Mouse (Mus musculus) liver, embryonic 15.5 days (tissue): ENCODE measurements at regions not wholly inside any gene's neighbourhood (a gene's known extent, or its start where the extent isn't known, plus 50 kb on each side); places are given as distances from the start of the nearest gene placed in this dataset.

Experiments
- ATAC-seq: fragments of 200-750 bp; cut with Nextera tagmentation; 2 replicates; pipeline ENCODE4 v1.8.0; 2017; ENCODE audit warnings: moderate number of reproducible peaks, mild to moderate bottlenecking, moderate library complexity; ENCODE audit not compliant: insufficient read depth
- H3K27ac ChIP-seq: fragments of 300-500 bp; sonication (generic); replicated peaks from 2 replicates; pipeline ENCODE4 v1.5.1; 2015; ENCODE audit warnings: mild to moderate bottlenecking, inconsistent platforms
- H3K27me3 ChIP-seq: fragments of 300-500 bp; sonication (generic); 2 replicates; pipeline ENCODE4 v1.6.1; 2015; ENCODE audit warnings: mild to moderate bottlenecking, inconsistent platforms
- H3K36me3 ChIP-seq: fragments of 300-500 bp; sonication (generic); replicated peaks from 2 replicates; pipeline ENCODE4 v1.6.1; 2015; ENCODE audit warnings: moderate library complexity, mild to moderate bottlenecking, inconsistent platforms
- H3K4me1 ChIP-seq: fragments of 300-500 bp; sonication (generic); replicated peaks from 2 replicates; pipeline ENCODE4 v1.6.1; 2015; ENCODE audit warnings: inconsistent platforms
- H3K4me2 ChIP-seq: fragments of 300-500 bp; sonication (generic); 2 replicates; pipeline ENCODE4 v1.6.1; 2015; ENCODE audit warnings: moderate library complexity, mild to moderate bottlenecking, inconsistent platforms
- H3K4me3 ChIP-seq: fragments of 300-500 bp; sonication (generic); replicated peaks from 2 replicates; pipeline ENCODE4 v1.5.1; 2015; ENCODE audit warnings: mild to moderate bottlenecking, inconsistent platforms
- H3K9ac ChIP-seq: fragments of 300-500 bp; sonication (generic); 2 replicates; pipeline ENCODE4 v1.6.1; 2015; ENCODE audit warnings: moderate library complexity, mild to moderate bottlenecking, inconsistent platforms
- H3K9me3 ChIP-seq: fragments of 300-500 bp; sonication (generic); replicated peaks from 2 replicates; pipeline ENCODE4 v1.6.1; 2016; ENCODE audit warnings: inconsistent platforms
- WGBS: fragments of 180-500 bp; shearing (Covaris S2); methylation state at CpG from one replicate; pipeline ENCODE4 v1.1.7; 2015; ENCODE audit warnings: mixed read lengths; ENCODE audit not compliant: insufficient replicate concordance; 5-methylcytosine and 5-hydroxymethylcytosine counted together

- WGBS: 74% methylated on average over 1 of the region's 1 CpGs
- H3K9ac ChIP-seq: no peak overlapping the region
These were observed 692.1 kb downstream of the Hace1 start for GRCm38 (mm10) chr10:46269710-46270109.

GRCm38 (mm10) chr10:46273846-46274245 is 696.2 kb downstream of the Hace1 start:
- Histone ChIP-seq H3K4me1 (no peaks in the 10 kb centered on the region), H3K27ac (no peak overlapping the region), H3K4me3 (no peak overlapping the region), H3K36me3 (no peaks in the 10 kb centered on the region), H3K9me3 (no peaks in the 10 kb centered on the region), H3K9ac (no peak overlapping the region), H3K27me3 (no peaks in the 10 kb centered on the region), H3K4me2 (no peak overlapping the region)
- 77% methylated on average over 1 of the region's 1 CpGs for WGBS
- no peak for ATAC-seq

More at GRCm38 (mm10) chr10:46269710-46270109, 692.1 kb downstream of the Hace1 start:
- H3K27ac ChIP-seq: no peak overlapping the region
- no peak for ATAC-seq
- no peaks in the 10 kb centered on the region for H3K9me3 ChIP-seq
- no peaks in the 10 kb centered on the region for H3K36me3 ChIP-seq
- H3K4me2 ChIP-seq: no peak overlapping the region
- H3K4me3 ChIP-seq: no peak overlapping the region
- H3K4me1 ChIP-seq: no peaks in the 10 kb centered on the region
- H3K27me3 ChIP-seq: no peaks in the 10 kb centered on the region

- WGBS: 53% methylated on average over 5 of the region's 5 CpGs
- Histone ChIP-seq H3K27ac (no peak overlapping the region), H3K27me3 (no peaks in the 10 kb centered on the region), H3K9me3 (no peaks in the 10 kb centered on the region), H3K36me3 (no peaks in the 10 kb centered on the region), H3K4me2 (no peak overlapping the region), H3K4me3 (no peak overlapping the region), H3K4me1 (no peaks in the 10 kb centered on the region), H3K9ac (no peak overlapping the region)
- ATAC-seq: no peak
These were observed 716.7 kb downstream of the Hace1 start for GRCm38 (mm10) chr10:46294290-46294689.

- 55% methylated on average over 5 of the region's 5 CpGs for WGBS
- H3K9me3 ChIP-seq: no peaks in the 10 kb centered on the region
- H3K4me1 ChIP-seq: no peaks in the 10 kb centered on the region
- H3K27me3 ChIP-seq: no peaks in the 10 kb centered on the region
- H3K4me3 ChIP-seq: no peak overlapping the region
- H3K27ac ChIP-seq: no peak overlapping the region
- no peak overlapping the region for H3K9ac ChIP-seq
- no peak overlapping the region for H3K4me2 ChIP-seq
- no peaks in the 10 kb centered on the region for H3K36me3 ChIP-seq
- ATAC-seq: no peak
These were observed 720.7 kb downstream of the Hace1 start for GRCm38 (mm10) chr10:46298352-46298751.

- Histone ChIP-seq H3K9me3 (no peaks in the 10 kb centered on the region), H3K36me3 (no peaks in the 10 kb centered on the region), H3K27me3 (no peaks in the 10 kb centered on the region), H3K9ac (no peak overlapping the region), H3K27ac (no peak overlapping the region), H3K4me3 (no peak overlapping the region), H3K4me1 (no peaks in the 10 kb centered on the region), H3K4me2 (no peak overlapping the region)
- no peak for ATAC-seq
- 40% methylated on average over 3 of the region's 3 CpGs for WGBS
These were observed 721.9 kb downstream of the Hace1 start for GRCm38 (mm10) chr10:46299521-46299920.

GRCm38 (mm10) chr10:46320328-46321038 is 742.9 kb downstream of the Hace1 start:
- Histone ChIP-seq H3K27me3 (no peaks in the 10 kb centered on the region), H3K4me3 (no peak overlapping the region), H3K4me2 (no peak overlapping the region), H3K36me3 (no peaks in the 10 kb centered on the region), H3K9me3 (no peaks in the 10 kb centered on the region), H3K27ac (no peak overlapping the region), H3K4me1 (no peaks in the 10 kb centered on the region), H3K9ac (no peak overlapping the region)
- peak; percentile 31; the same call in 1 of the 2 replicates for ATAC-seq
- 60% methylated on average over 5 of the region's 5 CpGs for WGBS

GRCm38 (mm10) chr10:46321040-46321439 is 743.4 kb downstream of the Hace1 start:
- H3K27ac ChIP-seq: no peak overlapping the region
- H3K4me3 ChIP-seq: no peak overlapping the region
- no peaks in the 10 kb centered on the region for H3K36me3 ChIP-seq
- H3K9me3 ChIP-seq: no peaks in the 10 kb centered on the region
- H3K4me1 ChIP-seq: no peaks in the 10 kb centered on the region
- no peak overlapping the region for H3K4me2 ChIP-seq
- WGBS: 56% methylated on average over 3 of the region's 3 CpGs
- no peaks in the 10 kb centered on the region for H3K27me3 ChIP-seq
- no peak overlapping the region for H3K9ac ChIP-seq
- no peak for ATAC-seq

GRCm38 (mm10) chr10:46329052-46329451 is 751.4 kb downstream of the Hace1 start:
- H3K27ac ChIP-seq: no peak overlapping the region
- H3K4me2 ChIP-seq: no peak overlapping the region
- H3K4me3 ChIP-seq: no peak overlapping the region
- no peaks in the 10 kb centered on the region for H3K36me3 ChIP-seq
- H3K9me3 ChIP-seq: no peaks in the 10 kb centered on the region
- no peak for ATAC-seq
- H3K9ac ChIP-seq: no peak overlapping the region
- 46% methylated on average over 1 of the region's 1 CpGs for WGBS
- H3K4me1 ChIP-seq: no peaks in the 10 kb centered on the region
- no peaks in the 10 kb centered on the region for H3K27me3 ChIP-seq

GRCm38 (mm10) chr10:46331599-46332283 is 754.1 kb downstream of the Hace1 start:
- Histone ChIP-seq H3K9me3 (no peaks in the 10 kb centered on the region), H3K36me3 (no peaks in the 10 kb centered on the region), H3K27me3 (no peaks in the 10 kb centered on the region), H3K4me3 (no peak overlapping the region), H3K9ac (no peak overlapping the region), H3K4me2 (no peak overlapping the region), H3K27ac (no peak overlapping the region), H3K4me1 (no peaks in the 10 kb centered on the region)
- ATAC-seq: no peak

- H3K9me3 ChIP-seq: no peaks in the 10 kb centered on the region
- H3K27ac ChIP-seq: no peak overlapping the region
- H3K4me3 ChIP-seq: no peak overlapping the region
- H3K36me3 ChIP-seq: no peaks in the 10 kb centered on the region
- no peaks in the 10 kb centered on the region for H3K4me1 ChIP-seq
- H3K4me2 ChIP-seq: no peak overlapping the region
- no peaks in the 10 kb centered on the region for H3K27me3 ChIP-seq
- H3K9ac ChIP-seq: no peak overlapping the region
- no peak for ATAC-seq
These were observed 755.6 kb downstream of the Hace1 start for GRCm38 (mm10) chr10:46333231-46333630.

- H3K9ac ChIP-seq: no peak overlapping the region
- no peak overlapping the region for H3K4me3 ChIP-seq
- H3K9me3 ChIP-seq: no peaks in the 10 kb centered on the region
- H3K4me1 ChIP-seq: no peaks in the 10 kb centered on the region
- H3K27ac ChIP-seq: no peak overlapping the region
- no peak overlapping the region for H3K4me2 ChIP-seq
- H3K36me3 ChIP-seq: no peaks in the 10 kb centered on the region
- H3K27me3 ChIP-seq: no peaks in the 10 kb centered on the region
- no peak for ATAC-seq
- WGBS: 44% methylated on average over 4 of the region's 4 CpGs
These were observed 767.7 kb downstream of the Hace1 start for GRCm38 (mm10) chr10:46345315-46345714.

GRCm38 (mm10) chr10:46349613-46350012 is 772.0 kb downstream of the Hace1 start:
- no peaks in the 10 kb centered on the region for H3K36me3 ChIP-seq
- no peak overlapping the region for H3K4me2 ChIP-seq
- no peak overlapping the region for H3K4me3 ChIP-seq
- no peaks in the 10 kb centered on the region for H3K9me3 ChIP-seq
- no peak overlapping the region for H3K9ac ChIP-seq
- H3K4me1 ChIP-seq: no peaks in the 10 kb centered on the region
- H3K27ac ChIP-seq: no peak overlapping the region
- ATAC-seq: no peak
- 66% methylated on average over 4 of the region's 4 CpGs for WGBS
- H3K27me3 ChIP-seq: no peaks in the 10 kb centered on the region
